Mouse (Mus musculus): Measurements from ENCODE around the gene Tnfsf9. TPM values are rescaled to one million over a fixed set of nuclear protein-coding genes. Genes with fewer than 3 reads are reported as not detected.
A peak's percentile ranks its signal among the peaks of the same experiment; 100 is the strongest.

Gene Tnfsf9
- polyA plus RNA-seq, 1 experiment from 2014 or later = 6.6 TPM

DNA sequence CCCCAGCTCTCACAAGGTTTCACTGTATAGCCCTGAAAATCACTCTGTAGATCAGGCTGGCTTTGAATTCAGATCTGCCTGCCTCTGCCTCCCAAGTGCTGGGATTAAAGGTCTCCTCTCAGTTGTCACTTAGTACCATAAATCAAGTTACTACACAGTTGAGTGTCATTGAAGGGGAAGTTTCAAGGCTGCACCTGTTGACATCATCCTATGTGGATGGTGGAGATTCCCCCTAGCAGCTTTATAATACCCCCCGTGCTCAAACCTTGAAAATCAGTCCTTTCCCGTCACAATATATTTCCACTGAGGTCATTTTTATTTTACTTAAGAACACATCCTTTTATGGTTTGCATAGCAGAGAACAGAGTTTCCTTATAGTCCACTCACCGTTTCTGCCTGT is 38.6 kb downstream of the Tnfsf9 start:
- no peak overlapping the region for H3K4me3 ChIP-seq (replicated peaks)
- no peak overlapping the region for H3K9ac ChIP-seq (replicated peaks)
- no peaks in the 10 kb centered on the region for H3K9me3 ChIP-seq
- H3K4me1 ChIP-seq (replicated peaks) = peaks cover under 1% of the 10 kb centered on the region; the same call in 1 of the 2 replicates
- no peaks in the 10 kb centered on the region for H3K36me3 ChIP-seq
- peaks cover 23% of the 10 kb centered on the region for H3K27me3 ChIP-seq
- H3K27ac ChIP-seq = no peak overlapping the region
- no peak for ATAC-seq
- 82% methylated on average over 3 of the region's 3 CpGs for WGBS
- H3K4me2 ChIP-seq (replicated peaks) = no peak overlapping the region

DNA sequence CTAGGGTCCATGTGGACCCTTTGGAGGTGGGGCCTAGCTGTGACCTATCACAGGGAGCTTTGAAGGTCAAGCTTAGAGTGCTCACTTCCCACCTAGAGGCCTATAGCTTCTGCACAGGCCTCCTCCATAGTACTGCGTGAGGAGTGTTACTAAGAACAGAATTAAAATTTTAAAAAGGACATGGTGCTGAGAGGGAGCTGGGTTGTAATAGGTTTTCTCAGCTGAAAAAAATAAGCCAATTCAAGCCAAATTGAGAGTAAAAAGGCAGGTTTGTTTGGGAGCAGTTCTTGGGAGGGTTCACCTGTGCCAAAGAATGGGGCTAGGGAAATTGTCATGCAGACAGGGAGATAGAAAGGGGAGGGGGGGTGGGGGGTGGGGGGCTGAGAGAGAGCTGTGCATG is 40.0 kb downstream of the Tnfsf9 start:
- ATAC-seq = no peak
- H3K27me3 ChIP-seq = peaks cover 37% of the 10 kb centered on the region
- no peak overlapping the region for H3K27ac ChIP-seq
- H3K4me3 ChIP-seq (replicated peaks) = no peak overlapping the region
- WGBS = 63% methylated on average over 1 of the region's 1 CpGs
- no peaks in the 10 kb centered on the region for H3K36me3 ChIP-seq
- no peak overlapping the region for H3K4me2 ChIP-seq (replicated peaks)
- no peaks in the 10 kb centered on the region for H3K9me3 ChIP-seq
- H3K4me1 ChIP-seq (replicated peaks) = peaks cover 10% of the 10 kb centered on the region
- H3K9ac ChIP-seq (replicated peaks) = no peak overlapping the region

DNA sequence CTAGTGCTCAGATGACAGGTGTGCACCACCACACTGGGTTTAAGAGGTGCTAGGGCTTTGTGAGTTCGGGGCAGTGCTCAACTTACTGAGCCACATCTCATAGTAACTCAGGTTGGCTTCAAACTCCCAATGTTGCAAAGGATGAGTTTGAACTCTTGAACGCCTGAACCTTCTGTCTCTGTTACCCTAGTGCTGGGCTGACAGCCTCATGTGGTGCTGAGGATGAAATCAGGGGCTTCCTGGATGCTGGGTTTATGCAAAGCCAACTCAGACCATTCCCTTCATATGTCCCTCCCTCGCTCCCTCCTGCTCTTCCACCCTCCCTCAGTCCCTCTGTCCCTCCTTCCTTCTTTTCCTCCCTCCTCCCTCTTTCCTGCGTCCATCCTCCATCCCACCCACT is 43.2 kb downstream of the Tnfsf9 start:
- Histone ChIP-seq H3K4me1 (replicated peaks) (peaks cover 10% of the 10 kb centered on the region), H3K9ac (replicated peaks) (no peak overlapping the region), H3K36me3 (no peaks in the 10 kb centered on the region), H3K4me2 (replicated peaks) (no peak overlapping the region), H3K9me3 (no peaks in the 10 kb centered on the region), H3K4me3 (replicated peaks) (no peak overlapping the region), H3K27me3 (peaks cover 44% of the 10 kb centered on the region), H3K27ac (no peak overlapping the region)
- 71% methylated on average over 4 of the region's 4 CpGs for WGBS
- ATAC-seq = no peak

DNA sequence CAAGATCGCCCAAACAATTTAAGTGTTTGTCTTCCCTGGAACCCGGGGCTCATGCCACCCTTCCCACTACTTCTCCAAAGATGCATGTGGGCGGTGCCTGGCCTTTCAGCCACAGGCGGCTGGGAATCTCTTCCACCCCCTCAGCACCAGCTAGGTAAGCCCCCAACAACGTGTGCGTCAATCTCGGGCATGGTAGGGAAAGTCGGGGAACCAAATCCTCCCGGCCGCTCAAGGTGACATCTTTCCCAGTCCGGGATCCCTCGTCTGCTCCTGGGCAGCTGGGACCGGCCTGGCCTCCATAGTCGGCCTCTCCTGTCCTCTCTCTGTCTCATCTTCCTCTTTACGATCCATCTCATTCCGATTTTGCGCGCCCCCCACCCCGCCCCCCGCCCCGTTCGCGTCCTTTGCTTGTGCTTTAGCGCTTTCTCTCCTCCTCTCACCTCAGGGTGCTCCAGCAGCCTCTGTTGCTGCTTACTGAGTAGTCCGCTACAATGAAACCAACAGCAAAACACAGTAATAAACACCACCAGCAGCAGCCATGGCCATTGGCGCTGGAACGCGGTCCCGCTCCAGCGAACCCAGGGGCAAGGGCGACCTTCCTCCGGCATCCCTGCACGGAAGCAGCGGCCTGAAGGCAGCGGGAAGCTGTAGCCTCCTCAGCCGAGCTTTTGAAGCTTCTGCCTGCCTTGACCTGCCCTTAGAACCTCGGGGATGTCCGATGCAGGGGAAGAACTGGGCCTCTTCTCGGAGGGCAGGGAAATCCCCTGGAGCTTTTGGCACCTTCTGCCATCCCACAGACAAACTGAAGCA is 44.1 kb downstream of the Tnfsf9 start, which contains the start of gene Cd70:
Cd70 (minus strand) TSS at position 784 of the 810 bp plus-strand sequence.
- ATAC-seq = peak; percentile 38; the same call in 1 of the 2 replicates
- H3K9ac ChIP-seq (replicated peaks) = peak within 1 kb of the TSS; percentile 50
- 3% methylated on average over 39 of the region's 39 CpGs for WGBS
- H3K27me3 ChIP-seq = peaks cover 44% of the 10 kb centered on the region
- no peaks in the 10 kb centered on the region for H3K36me3 ChIP-seq
- peaks cover 10% of the 10 kb centered on the region for H3K4me1 ChIP-seq (replicated peaks)
- H3K4me2 ChIP-seq (replicated peaks) = peak within 1 kb of the TSS; percentile 63
- H3K9me3 ChIP-seq = no peaks in the 10 kb centered on the region
- H3K27ac ChIP-seq = no peak within 1 kb of the TSS
- H3K4me3 ChIP-seq (replicated peaks) = peak within 1 kb of the TSS; percentile 36

DNA sequence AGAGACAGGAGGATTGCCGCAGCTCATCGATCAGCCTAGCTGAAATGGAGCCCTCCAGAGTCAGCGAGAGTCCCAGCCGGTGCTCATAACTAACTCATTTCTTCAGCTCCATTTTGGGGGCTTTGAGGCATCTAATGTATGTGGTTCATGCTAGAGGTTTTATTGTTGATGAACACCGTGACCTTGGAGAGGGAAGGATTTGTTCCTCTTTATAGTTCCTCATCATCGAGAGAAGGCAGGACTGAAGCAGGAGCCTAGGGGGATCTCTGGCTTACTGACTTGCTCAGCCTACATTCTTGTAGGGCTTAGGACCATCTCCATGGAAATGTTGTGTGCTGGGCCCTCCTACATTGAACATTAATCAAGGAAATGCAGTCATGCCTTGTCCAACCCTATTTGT is 47.9 kb downstream of the Tnfsf9 start:
- 60% methylated on average over 6 of the region's 6 CpGs for WGBS
- Histone ChIP-seq H3K36me3 (no peaks in the 10 kb centered on the region), H3K9ac (replicated peaks) (no peak overlapping the region), H3K27me3 (peaks cover 28% of the 10 kb centered on the region), H3K4me2 (replicated peaks) (no peak overlapping the region), H3K9me3 (no peaks in the 10 kb centered on the region), H3K4me1 (replicated peaks) (peaks cover 10% of the 10 kb centered on the region), H3K27ac (no peak overlapping the region), H3K4me3 (replicated peaks) (no peak overlapping the region)
- no peak for ATAC-seq

DNA sequence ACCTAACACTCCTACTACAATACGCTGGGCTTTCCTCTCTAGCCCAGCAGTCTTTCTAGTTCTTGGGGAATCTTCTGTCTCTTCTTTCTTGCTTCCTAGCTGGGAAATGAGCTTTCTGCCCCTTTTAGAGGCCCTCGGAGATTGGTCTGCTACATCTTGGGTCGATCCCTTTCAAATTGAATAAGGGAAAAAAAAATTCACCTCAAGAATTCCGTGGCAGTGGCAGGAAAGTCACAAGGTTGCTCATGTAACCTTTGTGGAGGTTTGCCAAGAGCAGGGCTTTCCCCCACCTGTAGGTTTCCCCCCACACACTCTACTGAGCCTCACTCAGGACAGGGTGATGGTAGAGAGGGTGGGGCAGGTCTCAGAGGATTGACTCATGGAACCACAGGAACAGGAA is 48.7 kb downstream of the Tnfsf9 start:
- Histone ChIP-seq H3K27ac (no peak overlapping the region), H3K4me3 (replicated peaks) (no peak overlapping the region), H3K9me3 (no peaks in the 10 kb centered on the region), H3K27me3 (peaks cover 20% of the 10 kb centered on the region), H3K4me1 (replicated peaks) (peaks cover 8% of the 10 kb centered on the region), H3K4me2 (replicated peaks) (no peak overlapping the region), H3K36me3 (no peaks in the 10 kb centered on the region), H3K9ac (replicated peaks) (no peak overlapping the region)
- ATAC-seq = no peak
- 86% methylated on average over 4 of the region's 4 CpGs for WGBS

Other genes with a start within 250 kb of the Tnfsf9 start
- gene Acsbg2, start 230.9 kb upstream of the Tnfsf9 start, polyA plus RNA-seq (2015; fragmentation: Nextera tagmentation; extraction: Ambion mirVana) = not detected in 2 replicates
- gene 1700061G19Rik, start 229.8 kb upstream of the Tnfsf9 start, polyA plus RNA-seq (2015; fragmentation: Nextera tagmentation; extraction: Ambion mirVana) = 0.43 and 0.74 TPM in 2 replicates
- 74.6 and 90.0 TPM in 2 replicates for gene Mllt1, start 169.9 kb upstream of the Tnfsf9 start, polyA plus RNA-seq (2015; fragmentation: Nextera tagmentation; extraction: Ambion mirVana)
- gene Acer1, start 123.2 kb upstream of the Tnfsf9 start, polyA plus RNA-seq (2015; fragmentation: Nextera tagmentation; extraction: Ambion mirVana) = not detected in 2 replicates
- gene Clpp, start 115.0 kb upstream of the Tnfsf9 start, polyA plus RNA-seq (2015; fragmentation: Nextera tagmentation; extraction: Ambion mirVana) = 168 and 174 TPM in 2 replicates
- gene Alkbh7, start 108.0 kb upstream of the Tnfsf9 start, polyA plus RNA-seq (2015; fragmentation: Nextera tagmentation; extraction: Ambion mirVana) = 40.2 and 45.5 TPM in 2 replicates
- 0.64 TPM in 1 of 2 replicates, not detected in the other for gene Pspn, start 105.3 kb upstream of the Tnfsf9 start, polyA plus RNA-seq (2015; fragmentation: Nextera tagmentation; extraction: Ambion mirVana)
- 68.0 and 74.8 TPM in 2 replicates for gene Gtf2f1, start 94.0 kb upstream of the Tnfsf9 start, polyA plus RNA-seq (2015; fragmentation: Nextera tagmentation; extraction: Ambion mirVana)
- gene Gm17949, start 93.9 kb upstream of the Tnfsf9 start, polyA plus RNA-seq (2015; fragmentation: Nextera tagmentation; extraction: Ambion mirVana) = 0.28 and 0.75 TPM in 2 replicates
- 33.1 and 39.1 TPM in 2 replicates for gene Khsrp, start 73.8 kb upstream of the Tnfsf9 start, polyA plus RNA-seq (2015; fragmentation: Nextera tagmentation; extraction: Ambion mirVana)
- not detected in 2 replicates for gene Slc25a41, start 63.7 kb upstream of the Tnfsf9 start, polyA plus RNA-seq (2015; fragmentation: Nextera tagmentation; extraction: Ambion mirVana)
- 0.73 and 1.2 TPM in 2 replicates for gene Crb3, start 46.2 kb upstream of the Tnfsf9 start, polyA plus RNA-seq (2015; fragmentation: Nextera tagmentation; extraction: Ambion mirVana)
- gene Slc25a23, start 45.5 kb upstream of the Tnfsf9 start, polyA plus RNA-seq (2015; fragmentation: Nextera tagmentation; extraction: Ambion mirVana) = 24.3 and 26.9 TPM in 2 replicates
- 3.1 and 4.5 TPM in 2 replicates for gene Dennd1c, start 26.8 kb upstream of the Tnfsf9 start, polyA plus RNA-seq (2015; fragmentation: Nextera tagmentation; extraction: Ambion mirVana)
- gene Tubb4a, start 17.5 kb upstream of the Tnfsf9 start, polyA plus RNA-seq (2015; fragmentation: Nextera tagmentation; extraction: Ambion mirVana) = 307 and 321 TPM in 2 replicates
- gene Cd70, start 44.5 kb downstream of the Tnfsf9 start, polyA plus RNA-seq (2015; fragmentation: Nextera tagmentation; extraction: Ambion mirVana) = 0.44 and 0.82 TPM in 2 replicates
- gene Tnfsf14, start 88.9 kb downstream of the Tnfsf9 start, polyA plus RNA-seq (2015; fragmentation: Nextera tagmentation; extraction: Ambion mirVana) = not detected in 2 replicates
- gene C3, start 122.8 kb downstream of the Tnfsf9 start, polyA plus RNA-seq (2015; fragmentation: Nextera tagmentation; extraction: Ambion mirVana) = 0.34 and 1.1 TPM in 2 replicates
- 19.6 and 20.6 TPM in 2 replicates for gene Gpr108, start 143.1 kb downstream of the Tnfsf9 start, polyA plus RNA-seq (2015; fragmentation: Nextera tagmentation; extraction: Ambion mirVana)
- gene Trip10, start 144.1 kb downstream of the Tnfsf9 start, polyA plus RNA-seq (2015; fragmentation: Nextera tagmentation; extraction: Ambion mirVana) = 12.3 and 13.7 TPM in 2 replicates
- gene Vav1, start 173.8 kb downstream of the Tnfsf9 start, polyA plus RNA-seq (2015; fragmentation: Nextera tagmentation; extraction: Ambion mirVana) = 1.2 and 1.3 TPM in 2 replicates

All from midbrain, embryonic 13.5 days (tissue).